Mouse (Mus musculus) bone marrow macrophage, adult 2 months (primary cell): Measurements from ENCODE around the gene Arfgap2.

Experiments used
- CTCF ChIP-seq: IDR thresholded peaks from 2 replicates; pipeline ENCODE4 v1.5.1; 2012; ENCODE audit warnings: low read depth, mild to moderate bottlenecking, low read length, moderate library complexity
- POLR2A ChIP-seq: IDR thresholded peaks from 2 replicates; pipeline ENCODE4 v1.6.1; 2012; ENCODE audit warnings: mild to moderate bottlenecking, low read depth, low read length, borderline replicate concordance

- TF ChIP-seq POLR2A, result no peak
- TF ChIP-seq CTCF, result no peak
Measured at GRCm38 (mm10) chr2:91278749-91279371, 14.1 kb downstream of the Arfgap2 start.
